Mouse (Mus musculus) splenic B cell, adult 2 months (primary cell): ENCODE measurements around the gene Ccz1.
"Not testable (repeated sequence)": the region's sequence is repeated elsewhere in the genome, so short reads cannot be mapped to it uniquely, and the experiment has no call there.

Experiments used
- DNase-seq: peaks from one replicate; pipeline ENCODE4 v3.0.0-alpha.2; 2011; ENCODE audit warnings: low read depth, low spot score
- H3K27me3 ChIP-seq: 2 replicates; pipeline ENCODE4 v1.6.1; 2012; ENCODE audit warnings: mild to moderate bottlenecking, low read length, moderate library complexity, mixed read lengths; ENCODE audit not compliant: control insufficient read depth, poor library complexity, insufficient read depth, severe bottlenecking
- H3K36me3 ChIP-seq: 2 replicates; pipeline ENCODE4 v1.6.1; 2012; ENCODE audit warnings: mild to moderate bottlenecking, low read length, moderate library complexity, mixed read lengths; ENCODE audit not compliant: control insufficient read depth, poor library complexity, insufficient read depth, severe bottlenecking

Ccz1 gene

GRCm38 (mm10) chr5:144015845-144016244 is 1.2 kb upstream of the Ccz1 start:
- peaks cover 3% of the 10 kb centered on the region for H3K36me3 ChIP-seq

GRCm38 (mm10) chr5:144015312-144015650 is 604 bp upstream of the Ccz1 start:
- Histone ChIP-seq H3K27me3 (no peaks in the 10 kb centered on the region; the same call in 1 of the 2 replicates), H3K36me3 (peaks cover 7% of the 10 kb centered on the region)
- no peak for DNase-seq

More at GRCm38 (mm10) chr5:144015845-144016244, 1.2 kb upstream of the Ccz1 start:
- DNase-seq = no peak
- H3K27me3 ChIP-seq = no peaks in the 10 kb centered on the region; the same call in 1 of the 2 replicates

- H3K27me3 ChIP-seq, H3K36me3 ChIP-seq: not testable (repeated sequence)
- DNase-seq = peak; percentile 51
Measured at GRCm38 (mm10) chr5:144013366-144014134, 1.1 kb downstream of the Ccz1 start.

- peak; percentile 78 for DNase-seq
- no peaks in the 10 kb centered on the region for H3K27me3 ChIP-seq
- H3K36me3 ChIP-seq = peaks cover 9% of the 10 kb centered on the region
Measured at GRCm38 (mm10) chr5:144002461-144003192, 12.1 kb downstream of the Ccz1 start.

GRCm38 (mm10) chr5:143999409-143999808 is 15.3 kb downstream of the Ccz1 start:
- Histone ChIP-seq H3K27me3 (no peaks in the 10 kb centered on the region), H3K36me3 (peaks cover 10% of the 10 kb centered on the region)
- no peak for DNase-seq

- no peaks in the 10 kb centered on the region for H3K27me3 ChIP-seq
- DNase-seq = no peak
- H3K36me3 ChIP-seq = peaks cover 21% of the 10 kb centered on the region
Measured at GRCm38 (mm10) chr5:143994632-143995365, 19.9 kb downstream of the Ccz1 start.

- Histone ChIP-seq H3K27me3 (no peaks in the 10 kb centered on the region), H3K36me3 (peaks cover 23% of the 10 kb centered on the region)
- no peak for DNase-seq
Measured at GRCm38 (mm10) chr5:143993849-143994248, 20.8 kb downstream of the Ccz1 start.

- no peaks in the 10 kb centered on the region for H3K27me3 ChIP-seq
- no peak for DNase-seq
- H3K36me3 ChIP-seq = peaks cover 23% of the 10 kb centered on the region
Measured at GRCm38 (mm10) chr5:143993260-143993659, 21.4 kb downstream of the Ccz1 start.

- H3K36me3 ChIP-seq = peaks cover 22% of the 10 kb centered on the region
- no peaks in the 10 kb centered on the region for H3K27me3 ChIP-seq
- no peak for DNase-seq
Measured at GRCm38 (mm10) chr5:143992661-143993060, 22.0 kb downstream of the Ccz1 start.

- Histone ChIP-seq H3K36me3 (peaks cover 29% of the 10 kb centered on the region), H3K27me3 (no peaks in the 10 kb centered on the region)
- DNase-seq = peak; percentile 54
Measured at GRCm38 (mm10) chr5:143990086-143990485, 24.6 kb downstream of the Ccz1 start.

- no peak for DNase-seq
- Histone ChIP-seq H3K36me3 (peaks cover 29% of the 10 kb centered on the region), H3K27me3 (no peaks in the 10 kb centered on the region)
Measured at GRCm38 (mm10) chr5:143989046-143989445, 25.6 kb downstream of the Ccz1 start.

- DNase-seq = no peak
- Histone ChIP-seq H3K36me3 (peaks cover 23% of the 10 kb centered on the region), H3K27me3 (no peaks in the 10 kb centered on the region)
Measured at GRCm38 (mm10) chr5:143987596-143987995, 27.1 kb downstream of the Ccz1 start.

- H3K27me3 ChIP-seq = no peaks in the 10 kb centered on the region
- no peak for DNase-seq
- H3K36me3 ChIP-seq = peaks cover 20% of the 10 kb centered on the region
Measured at GRCm38 (mm10) chr5:143985381-143985780, 29.3 kb downstream of the Ccz1 start.

GRCm38 (mm10) chr5:143982361-143982760 is 32.3 kb downstream of the Ccz1 start:
- peaks cover 11% of the 10 kb centered on the region for H3K36me3 ChIP-seq
- H3K27me3 ChIP-seq = no peaks in the 10 kb centered on the region
- DNase-seq = no peak

- DNase-seq = no peak
- peaks cover 4% of the 10 kb centered on the region for H3K36me3 ChIP-seq
- no peaks in the 10 kb centered on the region for H3K27me3 ChIP-seq
Measured at GRCm38 (mm10) chr5:143980858-143981257, 33.8 kb downstream of the Ccz1 start.
